Mouse (Mus musculus) ES-Bruce4 (cell line): ENCODE results near the gene Strn.

Experiments
- CTCF ChIP-seq: IDR thresholded peaks from one replicate; pipeline ENCODE4 v1.8.1; 2011; ENCODE audit warnings: low read depth, low read length
- EP300 ChIP-seq: IDR thresholded peaks from 2 replicates; pipeline ENCODE4 v1.6.1; 2011; ENCODE audit warnings: low read depth, low read length; ENCODE audit not compliant: insufficient read depth
- POLR2A ChIP-seq: IDR thresholded peaks from one replicate; pipeline ENCODE4 v1.8.1; 2011; ENCODE audit warnings: low read length; ENCODE audit not compliant: insufficient read depth

DNA sequence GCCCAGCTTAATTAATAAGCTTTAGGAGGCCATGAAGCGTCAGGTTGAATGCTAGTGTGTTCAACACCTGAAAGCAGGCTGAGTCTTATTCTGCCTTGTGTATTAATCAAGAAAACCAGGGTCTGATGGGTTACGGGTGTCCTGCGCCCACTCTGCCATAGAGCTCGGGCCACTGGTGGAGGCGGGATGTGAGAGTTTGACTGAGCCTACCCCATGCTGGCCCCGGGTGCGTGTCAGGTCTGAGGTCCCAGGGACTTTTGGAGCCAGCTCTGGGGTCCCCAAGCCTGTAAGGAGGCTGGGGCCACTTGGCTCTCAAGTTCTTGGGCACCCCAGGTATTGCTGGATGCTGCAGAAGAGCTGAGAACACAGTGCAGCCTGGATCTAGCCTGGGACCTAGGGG, 99.9 kb downstream of the Strn start:
- no peak for TF ChIP-seq POLR2A
- TF ChIP-seq CTCF: no peak
- no peak for TF ChIP-seq EP300
